Mouse (Mus musculus) heart, adult 2 months (tissue): ENCODE measurements around the gene 4933409G03Rik.

Source experiments
- CTCF ChIP-seq: fragments of 200-600 bp; IDR thresholded peaks from 2 replicates; pipeline ENCODE4 v1.8.1; 2022; ENCODE audit warnings: antibody characterized with exemption, mild to moderate bottlenecking, moderate library complexity
- POLR2A ChIP-seq: fragments of 200-500 bp; IDR thresholded peaks from 2 replicates; pipeline ENCODE4 v1.6.1; 2011; ENCODE audit warnings: mild to moderate bottlenecking, low read depth, low read length, control low read depth; ENCODE audit not compliant: insufficient read depth

- TF ChIP-seq CTCF (no peak), POLR2A (no peak)
Observed at GRCm38 (mm10) chr2:68544190-68544589, 38.0 kb upstream of the 4933409G03Rik start.
